Mouse (Mus musculus): Measurements from ENCODE around the gene Tmem156. TPM values are rescaled to one million over a fixed set of nuclear protein-coding genes. Genes with fewer than 3 reads are reported as not detected.
A peak's percentile ranks its signal among the peaks of the same experiment; 100 is the strongest.
"Not testable (repeated sequence)": the region's sequence is repeated elsewhere in the genome, so short reads cannot be mapped to it uniquely, and the experiment has no call there.

Gene Tmem156
- polyA plus RNA-seq, 1 experiment from 2014 or later, result 1.9 TPM

- Histone ChIP-seq H3K27ac (ENCODE audit: low read length) (no peak overlapping the region), H3K4me1 (ENCODE audit: control insufficient read depth, insufficient read depth, low read length) (no peaks in the 10 kb centered on the region), H3K4me3 (replicated peaks; ENCODE audit: low read length) (no peak overlapping the region), H3K9ac (ENCODE audit: low read length) (no peak overlapping the region), H3K9me3 (replicated peaks; ENCODE audit: control insufficient read depth, low read length) (no peaks in the 10 kb centered on the region), H3K27me3 (ENCODE audit: control insufficient read depth, insufficient read depth, low read length) (no peaks in the 10 kb centered on the region), H3K36me3 (ENCODE audit: control insufficient read depth, insufficient read depth, low read length) (peaks cover 9% of the 10 kb centered on the region), H3K4me2 (ENCODE audit: low read depth, low read length) (no peak overlapping the region)
- 64% methylated on average over 3 of the region's 3 CpGs for WGBS
- no peak for ATAC-seq (ENCODE audit: insufficient read depth, low FRiP score)
Measured at GRCm38 (mm10) chr5:65119918-65120317, 28.0 kb upstream of the Tmem156 start.

- Histone ChIP-seq H3K4me3 (replicated peaks; ENCODE audit: low read length) (no peak overlapping the region), H3K27ac (ENCODE audit: low read length) (no peak overlapping the region), H3K9ac (ENCODE audit: low read length) (no peak overlapping the region), H3K4me1 (ENCODE audit: control insufficient read depth, insufficient read depth, low read length) (no peaks in the 10 kb centered on the region), H3K27me3 (ENCODE audit: control insufficient read depth, insufficient read depth, low read length) (no peaks in the 10 kb centered on the region), H3K9me3 (replicated peaks; ENCODE audit: control insufficient read depth, low read length) (no peaks in the 10 kb centered on the region), H3K36me3 (ENCODE audit: control insufficient read depth, insufficient read depth, low read length) (peaks cover 9% of the 10 kb centered on the region), H3K4me2 (ENCODE audit: low read depth, low read length) (no peak overlapping the region)
- WGBS, result 69% methylated on average over 1 of the region's 1 CpGs
- ATAC-seq (ENCODE audit: insufficient read depth, low FRiP score), result no peak
Measured at GRCm38 (mm10) chr5:65119495-65119894, 27.6 kb upstream of the Tmem156 start.

GRCm38 (mm10) chr5:65116789-65117188 is 24.9 kb upstream of the Tmem156 start:
- no peak for ATAC-seq (ENCODE audit: insufficient read depth, low FRiP score)
- 95% methylated on average over 2 of the region's 2 CpGs for WGBS

GRCm38 (mm10) chr5:65113323-65113722 is 21.4 kb upstream of the Tmem156 start:
- no peak overlapping the region for H3K27ac ChIP-seq (ENCODE audit: low read length)
- H3K9me3 ChIP-seq (replicated peaks; ENCODE audit: control insufficient read depth, low read length), result no peaks in the 10 kb centered on the region
- no peak overlapping the region for H3K4me2 ChIP-seq (ENCODE audit: low read depth, low read length)
- no peak for ATAC-seq (ENCODE audit: insufficient read depth, low FRiP score)
- H3K4me3 ChIP-seq (replicated peaks; ENCODE audit: low read length), result no peak overlapping the region
- H3K9ac ChIP-seq (ENCODE audit: low read length), result no peak overlapping the region
- H3K4me1 ChIP-seq (ENCODE audit: control insufficient read depth, insufficient read depth, low read length), result peaks cover 4% of the 10 kb centered on the region
- WGBS, result 76% methylated on average over 6 of the region's 6 CpGs
- peaks cover 9% of the 10 kb centered on the region for H3K36me3 ChIP-seq (ENCODE audit: control insufficient read depth, insufficient read depth, low read length)
- no peaks in the 10 kb centered on the region for H3K27me3 ChIP-seq (ENCODE audit: control insufficient read depth, insufficient read depth, low read length)

More at GRCm38 (mm10) chr5:65116789-65117188, 24.9 kb upstream of the Tmem156 start:
- H3K27ac ChIP-seq (ENCODE audit: low read length), result no peak overlapping the region
- H3K4me1 ChIP-seq (ENCODE audit: control insufficient read depth, insufficient read depth, low read length), result peaks cover under 1% of the 10 kb centered on the region; the same call in 1 of the 2 replicates
- no peak overlapping the region for H3K9ac ChIP-seq (ENCODE audit: low read length)
- H3K36me3 ChIP-seq (ENCODE audit: control insufficient read depth, insufficient read depth, low read length), result peaks cover 9% of the 10 kb centered on the region
- H3K9me3 ChIP-seq (replicated peaks; ENCODE audit: control insufficient read depth, low read length), result no peaks in the 10 kb centered on the region
- H3K4me3 ChIP-seq (replicated peaks; ENCODE audit: low read length), result no peak overlapping the region
- no peaks in the 10 kb centered on the region for H3K27me3 ChIP-seq (ENCODE audit: control insufficient read depth, insufficient read depth, low read length)
- H3K4me2 ChIP-seq (ENCODE audit: low read depth, low read length), result no peak overlapping the region

- not testable (repeated sequence) for H3K9me3 ChIP-seq (replicated peaks; ENCODE audit: control insufficient read depth, low read length); H3K4me1 ChIP-seq (ENCODE audit: control insufficient read depth, insufficient read depth, low read length); H3K9ac ChIP-seq (ENCODE audit: low read length); H3K4me3 ChIP-seq (replicated peaks; ENCODE audit: low read length); H3K27ac ChIP-seq (ENCODE audit: low read length); H3K4me2 ChIP-seq (ENCODE audit: low read depth, low read length); ATAC-seq (ENCODE audit: insufficient read depth, low FRiP score); H3K36me3 ChIP-seq (ENCODE audit: control insufficient read depth, insufficient read depth, low read length); H3K27me3 ChIP-seq (ENCODE audit: control insufficient read depth, insufficient read depth, low read length)
- WGBS, result 33% methylated on average over 3 of the region's 3 CpGs
Measured at GRCm38 (mm10) chr5:65112225-65112624, 20.3 kb upstream of the Tmem156 start.

- Histone ChIP-seq H3K36me3 (ENCODE audit: control insufficient read depth, insufficient read depth, low read length) (no peaks in the 10 kb centered on the region), H3K27ac (ENCODE audit: low read length) (peak overlapping the region; percentile 82), H3K4me1 (ENCODE audit: control insufficient read depth, insufficient read depth, low read length) (peaks cover 8% of the 10 kb centered on the region), H3K27me3 (ENCODE audit: control insufficient read depth, insufficient read depth, low read length) (no peaks in the 10 kb centered on the region), H3K9ac (ENCODE audit: low read length) (peak overlapping the region; percentile 94), H3K4me2 (ENCODE audit: low read depth, low read length) (peak overlapping the region; percentile 76), H3K4me3 (replicated peaks; ENCODE audit: low read length) (peak overlapping the region; percentile 86), H3K9me3 (replicated peaks; ENCODE audit: control insufficient read depth, low read length) (no peaks in the 10 kb centered on the region)
- peak; percentile 11; the same call in 1 of the 2 replicates for ATAC-seq (ENCODE audit: insufficient read depth, low FRiP score)
- 3% methylated on average over 40 of the region's 42 CpGs for WGBS
Measured at GRCm38 (mm10) chr5:65107773-65108432, 16.0 kb upstream of the Tmem156 start.

- WGBS, result 4% methylated on average over 53 of the region's 56 CpGs
- peaks cover 13% of the 10 kb centered on the region for H3K4me1 ChIP-seq (ENCODE audit: control insufficient read depth, insufficient read depth, low read length)
- peak within 1 kb of the TSS; percentile 82 for H3K27ac ChIP-seq (ENCODE audit: low read length)
- no peaks in the 10 kb centered on the region for H3K9me3 ChIP-seq (replicated peaks; ENCODE audit: control insufficient read depth, low read length)
- H3K36me3 ChIP-seq (ENCODE audit: control insufficient read depth, insufficient read depth, low read length), result no peaks in the 10 kb centered on the region
- peak within 1 kb of the TSS; percentile 76 for H3K4me2 ChIP-seq (ENCODE audit: low read depth, low read length)
- peak within 1 kb of the TSS; percentile 86 for H3K4me3 ChIP-seq (replicated peaks; ENCODE audit: low read length)
- no peaks in the 10 kb centered on the region for H3K27me3 ChIP-seq (ENCODE audit: control insufficient read depth, insufficient read depth, low read length)
- peak; percentile 95 for ATAC-seq (ENCODE audit: insufficient read depth, low FRiP score)
- H3K9ac ChIP-seq (ENCODE audit: low read length), result peak within 1 kb of the TSS; percentile 94
Measured at GRCm38 (mm10) chr5:65106876-65107772, 15.2 kb upstream of the Tmem156 start, which contains the start of gene Klhl5. TSS of gene Klhl5 (plus strand) at chr5:65107539.

GRCm38 (mm10) chr5:65102641-65103042 is 10.7 kb upstream of the Tmem156 start:
- Histone ChIP-seq H3K27ac (ENCODE audit: low read length) (no peak overlapping the region), H3K4me1 (ENCODE audit: control insufficient read depth, insufficient read depth, low read length) (peaks cover 9% of the 10 kb centered on the region), H3K9me3 (replicated peaks; ENCODE audit: control insufficient read depth, low read length) (no peaks in the 10 kb centered on the region), H3K27me3 (ENCODE audit: control insufficient read depth, insufficient read depth, low read length) (no peaks in the 10 kb centered on the region), H3K4me3 (replicated peaks; ENCODE audit: low read length) (no peak overlapping the region), H3K4me2 (ENCODE audit: low read depth, low read length) (no peak overlapping the region), H3K36me3 (ENCODE audit: control insufficient read depth, insufficient read depth, low read length) (no peaks in the 10 kb centered on the region), H3K9ac (ENCODE audit: low read length) (no peak overlapping the region)
- 55% methylated on average over 10 of the region's 10 CpGs for WGBS
- no peak for ATAC-seq (ENCODE audit: insufficient read depth, low FRiP score)

- ATAC-seq (ENCODE audit: insufficient read depth, low FRiP score), result no peak
- no peak overlapping the region for H3K27ac ChIP-seq (ENCODE audit: low read length)
- H3K36me3 ChIP-seq (ENCODE audit: control insufficient read depth, insufficient read depth, low read length), result no peaks in the 10 kb centered on the region
- no peak overlapping the region for H3K4me3 ChIP-seq (replicated peaks; ENCODE audit: low read length)
- H3K27me3 ChIP-seq (ENCODE audit: control insufficient read depth, insufficient read depth, low read length), result no peaks in the 10 kb centered on the region
- H3K9ac ChIP-seq (ENCODE audit: low read length), result no peak overlapping the region
- WGBS, result 65% methylated on average over 3 of the region's 3 CpGs
- H3K9me3 ChIP-seq (replicated peaks; ENCODE audit: control insufficient read depth, low read length), result no peaks in the 10 kb centered on the region
- H3K4me1 ChIP-seq (ENCODE audit: control insufficient read depth, insufficient read depth, low read length), result peaks cover 9% of the 10 kb centered on the region
- H3K4me2 ChIP-seq (ENCODE audit: low read depth, low read length), result no peak overlapping the region
Measured at GRCm38 (mm10) chr5:65102026-65102640, 10.2 kb upstream of the Tmem156 start.

Data from stomach, embryonic 16.5 days (tissue).